Mouse (Mus musculus) liver, adult 2 months (tissue): Measurements from ENCODE around the gene Kcnd3. TPM values are rescaled to one million over a fixed set of nuclear protein-coding genes. Genes with fewer than 3 reads are reported as not detected.

Experiments
- DNase-seq: peaks from one replicate; pipeline ENCODE4 v3.0.0-alpha.2; 2011; ENCODE audit warnings: low read depth, low spot score; ENCODE audit errors: extremely low read depth
- H3K27ac ChIP-seq: fragments of 200-500 bp; replicated peaks from 2 replicates; pipeline ENCODE4 v1.5.1; 2012; ENCODE audit warnings: low read depth, mild to moderate bottlenecking, control low read depth, inconsistent platforms, low read length; ENCODE audit not compliant: insufficient read depth
- H3K27me3 ChIP-seq: fragments of 200-500 bp; 2 replicates; pipeline ENCODE4 v1.6.1; 2012; ENCODE audit warnings: mild to moderate bottlenecking, moderate library complexity, low read length, inconsistent platforms; ENCODE audit not compliant: control insufficient read depth, insufficient read depth
- H3K36me3 ChIP-seq: fragments of 200-500 bp; 2 replicates; pipeline ENCODE4 v1.6.1; 2012; ENCODE audit warnings: low read length, inconsistent platforms; ENCODE audit not compliant: control insufficient read depth, insufficient read depth
- H3K4me1 ChIP-seq: fragments of 200-500 bp; 2 replicates; pipeline ENCODE4 v1.6.1; 2011; ENCODE audit warnings: low read length; ENCODE audit not compliant: control insufficient read depth, insufficient read depth
- H3K4me3 ChIP-seq: fragments of 200-500 bp; 2 replicates; pipeline ENCODE4 v1.5.1; 2011; ENCODE audit warnings: low read depth, mild to moderate bottlenecking, control low read depth, low read length, moderate library complexity; ENCODE audit not compliant: insufficient read depth
- H3K79me2 ChIP-seq: fragments of 200-500 bp; 2 replicates; pipeline ENCODE4 v1.6.1; 2012; ENCODE audit warnings: inconsistent platforms, mild to moderate bottlenecking, low read length, moderate library complexity; ENCODE audit not compliant: control insufficient read depth, insufficient read depth
- H3K9ac ChIP-seq: fragments of 200-500 bp; 2 replicates; pipeline ENCODE4 v1.6.1; 2012; ENCODE audit warnings: low read depth, mild to moderate bottlenecking, control low read depth, inconsistent platforms, low read length
- CTCF ChIP-seq: fragments of 200-500 bp; IDR thresholded peaks from 2 replicates; pipeline ENCODE4 v1.5.1; 2011; ENCODE audit warnings: low read depth, low read length, control low read depth
- POLR2A ChIP-seq: fragments of 200-500 bp; IDR thresholded peaks from 2 replicates; pipeline ENCODE4 v1.6.1; 2011; ENCODE audit warnings: low read length, control low read depth; ENCODE audit not compliant: insufficient read depth; ENCODE audit errors: extremely low read depth
- WGBS: fragments of 180-500 bp; shearing (Covaris S2); methylation state at CpG from one replicate; pipeline ENCODE4 v1.1.7; 2018; 5-methylcytosine and 5-hydroxymethylcytosine counted together
- polyA plus RNA-seq: library from polyadenylated mRNA; depleted of rRNA; stranded (reverse); fragments of >200 nt; gene quantifications from 2 replicates; pipeline ENCODE4 v1.2.3, GENCODE M21; 2012
- total RNA-seq: library from RNA; depleted of rRNA; stranded (reverse); fragments of >200 nt; gene quantifications from 2 replicates; pipeline ENCODE4 v1.2.3, GENCODE M21; 2014

Kcnd3 gene
- total and polyA plus RNA-seq, 2 experiments, result under 0.01 to 0.04 TPM

- no peak for DNase-seq
- H3K27me3 ChIP-seq, result no peaks in the 10 kb centered on the region
- H3K79me2 ChIP-seq, result no peaks in the 10 kb centered on the region
- H3K4me3 ChIP-seq, result no peak overlapping the region
- H3K9ac ChIP-seq, result no peak overlapping the region
- no peaks in the 10 kb centered on the region for H3K4me1 ChIP-seq
- no peak for TF ChIP-seq POLR2A
- TF ChIP-seq CTCF, result no peak
- 86% methylated on average over 4 of the region's 4 CpGs for WGBS
- no peaks in the 10 kb centered on the region for H3K36me3 ChIP-seq
- no peak overlapping the region for H3K27ac ChIP-seq
These were observed 26.7 kb downstream of the Kcnd3 start for GRCm38 (mm10) chr3:105478876-105479275.

- Histone ChIP-seq H3K4me3 (no peak overlapping the region), H3K9ac (no peak overlapping the region), H3K36me3 (no peaks in the 10 kb centered on the region), H3K27ac (no peak overlapping the region), H3K79me2 (no peaks in the 10 kb centered on the region), H3K27me3 (no peaks in the 10 kb centered on the region), H3K4me1 (no peaks in the 10 kb centered on the region)
- no peak for TF ChIP-seq POLR2A
- no peak for TF ChIP-seq CTCF
- no peak for DNase-seq
- WGBS, result 79% methylated on average over 8 of the region's 8 CpGs
These were observed 29.3 kb downstream of the Kcnd3 start for GRCm38 (mm10) chr3:105481419-105481818.

GRCm38 (mm10) chr3:105483651-105484052, 31.5 kb downstream of the Kcnd3 start:
- 76% methylated on average over 13 of the region's 13 CpGs for WGBS
- H3K79me2 ChIP-seq, result no peaks in the 10 kb centered on the region
- no peaks in the 10 kb centered on the region for H3K27me3 ChIP-seq
- TF ChIP-seq CTCF (no peak), POLR2A (no peak)
- H3K36me3 ChIP-seq, result no peaks in the 10 kb centered on the region
- H3K9ac ChIP-seq, result no peak overlapping the region
- H3K27ac ChIP-seq, result no peak overlapping the region
- DNase-seq, result no peak
- no peak overlapping the region for H3K4me3 ChIP-seq
- H3K4me1 ChIP-seq, result no peaks in the 10 kb centered on the region

- H3K36me3 ChIP-seq, result no peaks in the 10 kb centered on the region
- no peaks in the 10 kb centered on the region for H3K79me2 ChIP-seq
- no peak overlapping the region for H3K27ac ChIP-seq
- no peak overlapping the region for H3K4me3 ChIP-seq
- TF ChIP-seq POLR2A, result no peak
- TF ChIP-seq CTCF, result no peak
- no peaks in the 10 kb centered on the region for H3K27me3 ChIP-seq
- H3K4me1 ChIP-seq, result no peaks in the 10 kb centered on the region
- H3K9ac ChIP-seq, result no peak overlapping the region
- WGBS, result 32% methylated on average over 8 of the region's 8 CpGs
- DNase-seq, result no peak
These were observed 35.0 kb downstream of the Kcnd3 start for GRCm38 (mm10) chr3:105487171-105487570.

- no peak for DNase-seq
- 29% methylated on average over 4 of the region's 4 CpGs for WGBS
- H3K4me1 ChIP-seq, result no peaks in the 10 kb centered on the region
These were observed 37.5 kb downstream of the Kcnd3 start for GRCm38 (mm10) chr3:105489607-105490006.

GRCm38 (mm10) chr3:105494886-105495285, 42.8 kb downstream of the Kcnd3 start:
- H3K79me2 ChIP-seq, result no peaks in the 10 kb centered on the region
- H3K36me3 ChIP-seq, result no peaks in the 10 kb centered on the region
- no peak overlapping the region for H3K4me3 ChIP-seq
- no peak for DNase-seq
- WGBS, result 51% methylated on average over 9 of the region's 9 CpGs
- H3K27ac ChIP-seq, result no peak overlapping the region
- H3K9ac ChIP-seq, result no peak overlapping the region
- H3K4me1 ChIP-seq, result no peaks in the 10 kb centered on the region
- TF ChIP-seq CTCF (no peak), POLR2A (no peak)
- no peaks in the 10 kb centered on the region for H3K27me3 ChIP-seq

More at GRCm38 (mm10) chr3:105489607-105490006, 37.5 kb downstream of the Kcnd3 start:
- no peaks in the 10 kb centered on the region for H3K27me3 ChIP-seq
- no peak overlapping the region for H3K27ac ChIP-seq
- no peak overlapping the region for H3K9ac ChIP-seq
- H3K79me2 ChIP-seq, result no peaks in the 10 kb centered on the region
- no peaks in the 10 kb centered on the region for H3K36me3 ChIP-seq
- H3K4me3 ChIP-seq, result no peak overlapping the region
- TF ChIP-seq POLR2A (no peak), CTCF (no peak)
